Mouse (Mus musculus): ENCODE results near the gene Lypla2.
"Not testable (repeated sequence)": the region's sequence is repeated elsewhere in the genome, so short reads cannot be mapped to it uniquely, and the experiment has no call there.

Lypla2 gene

DNA sequence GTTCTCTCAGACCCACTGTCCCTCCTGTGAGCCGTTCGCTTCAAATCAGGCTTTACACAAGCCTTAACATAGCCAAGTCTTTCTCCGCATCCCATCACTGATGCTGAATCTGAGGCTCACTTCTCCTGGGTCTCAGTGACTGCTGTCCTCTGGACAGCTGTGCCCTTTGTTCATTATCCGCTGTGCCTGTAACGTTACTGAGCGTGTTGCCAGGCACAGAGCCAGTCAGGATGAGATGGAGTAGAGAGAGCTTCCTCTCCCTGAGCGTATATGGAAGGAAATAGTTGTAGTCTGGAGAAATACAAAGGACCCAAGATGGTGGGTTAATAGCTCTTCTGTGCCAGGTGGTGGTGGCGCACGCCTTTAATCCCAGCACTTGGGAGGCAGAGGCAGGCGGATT is 23.0 kb downstream of the Lypla2 start:
- no peak for DNase-seq (ENCODE audit: low spot score)

DNA sequence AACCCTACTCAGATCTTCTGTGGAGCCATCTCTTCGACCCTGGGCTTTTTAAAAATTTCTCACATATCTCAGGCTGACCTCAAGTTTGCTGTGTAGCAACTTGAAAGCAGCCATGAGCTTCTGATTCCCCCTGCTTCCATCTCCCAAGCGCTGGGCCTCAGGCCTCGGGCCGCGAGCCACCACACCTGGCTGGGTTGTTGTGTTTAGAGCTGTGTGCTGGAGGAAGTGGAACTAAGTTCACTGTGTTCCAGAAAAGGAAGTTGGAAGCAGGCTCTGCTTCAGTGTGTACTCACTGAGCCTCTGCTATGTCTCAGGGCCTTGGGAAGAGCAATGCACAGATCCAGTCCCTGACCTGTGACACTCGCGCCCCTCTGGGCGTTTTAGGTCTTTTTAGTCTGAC is 24.3 kb downstream of the Lypla2 start:
- no peak for DNase-seq (ENCODE audit: low spot score)

DNA sequence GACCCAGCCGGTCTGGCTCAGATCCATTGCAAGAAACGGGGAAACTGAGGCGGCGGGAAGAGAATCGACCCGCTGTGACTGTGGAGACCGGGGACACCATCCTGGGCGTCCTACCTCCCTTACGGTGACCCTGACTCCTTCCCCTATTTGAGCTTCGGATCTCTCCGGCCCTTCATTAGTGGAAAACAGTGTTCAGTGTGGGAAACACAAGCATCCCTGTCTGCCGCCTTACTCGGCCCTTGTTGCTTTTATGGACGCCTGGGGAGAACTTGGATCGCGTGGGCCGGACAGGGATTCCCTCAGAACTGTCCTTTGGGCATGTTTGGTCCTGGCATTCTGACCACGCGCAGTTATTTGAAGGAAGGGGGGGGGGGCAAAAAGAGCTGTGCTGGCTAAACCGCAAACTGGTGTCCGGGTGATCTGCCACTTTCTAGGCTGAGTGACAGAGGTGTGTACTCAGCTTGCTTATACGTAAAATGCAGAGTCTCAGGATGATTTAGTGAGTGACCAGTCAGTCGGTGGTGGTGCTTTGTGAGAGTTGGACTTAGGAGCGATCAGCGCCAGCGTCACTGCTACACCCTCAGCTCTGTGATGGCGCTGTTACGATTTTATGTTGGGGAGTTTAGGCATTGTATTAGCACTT is 25.6 kb downstream of the Lypla2 start:
- DNase-seq (ENCODE audit: low spot score) = no peak

DNA sequence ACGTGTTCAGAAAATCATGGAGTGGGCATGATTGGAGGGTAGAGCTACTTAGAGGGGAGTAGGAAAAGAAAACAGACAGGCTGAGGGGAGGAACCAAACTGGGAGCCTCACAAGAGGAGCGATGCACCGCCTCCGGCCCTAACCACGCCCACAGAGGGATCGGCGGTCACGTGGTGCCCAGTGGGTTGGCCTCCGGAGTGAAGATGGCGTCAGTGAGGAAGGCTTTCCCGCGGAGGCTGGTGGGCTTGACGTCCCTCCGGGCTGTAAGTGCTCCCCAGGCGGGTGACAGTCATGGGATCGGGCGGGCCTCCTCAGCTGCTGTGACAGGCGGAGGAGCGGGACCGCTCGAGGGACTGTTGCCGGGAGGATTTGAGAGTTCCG is 26.2 kb downstream of the Lypla2 start, which contains the start of gene Hmgcl:
Gene Hmgcl (plus strand): TSS at position 171 of the 381 bp plus-strand sequence.
- DNase-seq (ENCODE audit: low spot score) = peak; percentile 88

DNA sequence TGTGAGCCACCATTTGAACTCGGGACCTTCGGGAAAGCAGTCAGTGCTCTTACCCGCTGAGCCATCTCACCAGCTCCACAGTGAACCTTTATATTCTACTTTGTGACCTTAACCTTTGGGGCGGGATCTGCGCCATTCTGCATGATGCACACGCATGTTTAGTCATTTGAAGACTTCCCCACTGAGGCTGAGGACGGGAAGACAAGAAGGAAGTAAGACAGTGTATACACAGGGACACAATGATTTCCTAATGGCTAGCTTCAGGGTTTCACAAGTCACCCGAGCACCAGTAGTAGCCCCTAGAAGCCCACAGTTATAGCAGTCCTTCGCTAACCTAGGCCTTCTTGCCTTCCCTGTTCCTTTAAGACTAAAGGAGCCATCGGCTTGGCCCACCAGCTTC is 26.7 kb downstream of the Lypla2 start:
- no peak for DNase-seq (ENCODE audit: low spot score)

DNA sequence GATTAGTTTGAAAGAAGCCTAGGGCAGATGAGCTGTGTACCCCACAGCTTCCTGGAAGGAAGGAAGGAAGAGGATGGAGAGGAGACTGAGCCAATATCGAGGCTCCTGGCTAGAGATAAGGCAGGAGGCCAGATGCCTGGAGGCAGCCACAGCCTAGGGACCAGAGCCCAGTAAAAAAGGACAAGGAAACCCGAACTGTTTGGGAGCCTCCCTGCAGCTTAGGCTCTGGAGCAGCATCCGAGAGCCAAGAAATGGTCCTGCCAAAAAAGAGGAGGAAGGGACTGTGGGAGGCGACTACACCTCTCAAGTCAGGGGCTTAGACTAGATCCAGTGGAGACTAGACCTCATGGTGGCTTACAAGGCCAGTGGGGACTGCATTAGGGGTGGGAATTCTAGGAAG is 29.0 kb downstream of the Lypla2 start:
- DNase-seq (ENCODE audit: low spot score) = no peak

DNA sequence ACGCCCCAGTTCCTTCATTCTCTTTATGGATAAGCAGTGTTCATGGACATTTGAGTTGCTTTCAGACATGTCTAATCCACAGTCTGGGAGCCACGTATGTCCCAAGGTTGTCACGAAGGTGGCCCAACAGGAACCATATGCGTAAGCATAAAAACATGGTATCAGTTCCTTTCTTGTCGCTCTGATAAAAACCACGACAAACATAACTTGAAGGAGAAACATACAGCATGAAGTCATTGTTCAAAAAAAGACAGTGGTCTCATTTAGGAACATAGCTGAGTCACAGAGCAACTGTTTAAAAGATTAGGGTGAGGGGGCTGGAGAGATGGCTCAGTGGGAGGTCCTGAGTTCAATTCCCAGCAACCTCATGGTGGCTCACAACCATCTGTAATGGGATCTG is 30.2 kb downstream of the Lypla2 start:
- DNase-seq (ENCODE audit: low spot score) = no peak

DNA sequence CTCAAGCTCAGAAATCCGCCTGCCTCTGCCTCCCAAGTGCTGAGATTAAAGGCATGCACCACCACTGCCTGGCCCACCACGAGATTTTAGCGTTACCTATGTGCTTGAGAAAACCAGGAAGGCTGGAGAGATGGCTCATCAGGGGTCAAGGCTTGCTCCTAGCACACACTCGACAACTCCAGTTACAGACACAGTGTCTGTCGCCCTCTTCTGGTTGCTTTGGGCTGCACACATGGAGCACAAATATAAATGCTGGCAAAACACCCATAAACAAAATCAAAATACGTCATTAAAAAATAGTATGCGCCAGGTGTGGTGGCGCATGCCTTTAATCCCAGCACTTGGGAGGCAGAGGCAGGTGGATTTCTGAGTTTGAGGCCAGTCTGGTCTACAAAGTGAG is 31.4 kb downstream of the Lypla2 start:
- DNase-seq (ENCODE audit: low spot score) = not testable (repeated sequence)

DNA sequence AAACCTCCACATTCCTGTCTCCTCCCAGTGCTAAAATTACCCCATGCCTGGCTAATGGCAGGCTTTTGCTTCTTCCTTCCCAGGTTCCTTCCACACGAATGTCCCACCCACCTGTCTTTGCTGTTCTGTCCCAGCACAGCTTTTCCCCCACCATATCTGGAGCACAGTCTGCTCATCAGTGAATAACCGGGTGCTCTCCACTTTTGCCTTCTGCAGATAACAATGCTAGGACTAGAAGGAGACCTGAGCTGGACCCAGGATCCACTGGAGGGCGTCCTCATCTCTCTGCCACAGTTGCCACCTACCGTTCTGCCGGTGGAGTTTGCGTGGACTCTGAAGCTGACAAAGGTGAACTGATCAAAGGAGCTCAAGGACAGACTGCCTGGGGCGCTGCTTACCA is 33.6 kb downstream of the Lypla2 start:
- DNase-seq (ENCODE audit: low spot score) = no peak

DNA sequence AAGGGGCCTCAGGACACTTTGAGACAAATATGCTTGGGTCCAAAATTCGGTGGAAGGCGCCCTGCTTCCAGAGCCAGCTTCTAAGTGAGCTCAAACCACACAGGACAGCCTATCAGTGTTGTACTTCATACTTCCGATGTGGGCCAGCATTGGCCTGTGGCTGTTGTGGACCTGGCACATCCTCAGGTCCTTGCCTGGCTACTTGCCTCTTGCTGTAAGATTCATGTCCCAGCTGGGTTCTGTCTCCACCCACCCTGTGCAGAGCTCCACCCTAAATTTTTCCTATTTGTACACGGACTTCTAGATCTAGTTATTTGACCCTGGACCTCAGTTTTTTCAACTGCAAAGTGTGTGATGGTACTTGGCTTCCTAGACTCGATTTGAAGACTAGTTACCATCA is 36.9 kb downstream of the Lypla2 start:
- no peak for DNase-seq (ENCODE audit: low spot score)

DNA sequence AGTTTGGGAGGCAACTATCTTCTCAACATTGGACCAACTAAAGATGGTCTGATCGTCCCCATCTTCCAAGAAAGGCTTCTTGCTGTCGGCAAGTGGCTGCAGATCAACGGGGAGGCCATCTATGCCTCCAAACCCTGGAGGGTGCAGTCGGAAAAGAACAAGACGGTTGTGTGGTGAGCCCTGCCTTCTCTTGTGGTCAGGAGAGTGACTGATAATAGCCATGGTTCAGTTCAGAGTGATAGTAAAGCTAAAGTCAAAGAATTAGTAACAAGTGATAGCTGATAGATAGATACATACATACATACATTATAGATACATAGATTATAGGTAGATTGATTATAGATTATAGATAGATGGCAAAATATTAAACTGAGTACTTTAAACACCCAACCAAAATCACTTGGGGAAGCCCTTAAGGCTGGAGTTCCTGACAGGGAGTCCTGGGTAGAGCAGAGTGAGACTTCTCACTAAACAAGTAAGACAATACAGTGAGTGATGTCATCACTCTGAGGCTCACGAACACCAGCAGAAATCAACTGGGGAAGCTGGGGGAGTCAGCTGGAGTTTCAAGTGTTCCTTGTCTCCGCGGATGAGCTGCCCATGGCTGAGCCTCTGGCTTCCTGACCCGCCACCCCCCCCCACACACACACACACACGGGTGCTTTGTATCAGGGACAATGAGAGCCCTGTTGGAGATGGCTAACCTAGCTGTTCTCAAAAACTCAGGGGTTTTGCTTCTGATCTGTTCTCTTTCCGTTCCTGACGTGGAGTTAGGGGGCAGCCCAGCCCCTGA is 37.5 kb downstream of the Lypla2 start:
- DNase-seq (ENCODE audit: low spot score) = no peak

DNA sequence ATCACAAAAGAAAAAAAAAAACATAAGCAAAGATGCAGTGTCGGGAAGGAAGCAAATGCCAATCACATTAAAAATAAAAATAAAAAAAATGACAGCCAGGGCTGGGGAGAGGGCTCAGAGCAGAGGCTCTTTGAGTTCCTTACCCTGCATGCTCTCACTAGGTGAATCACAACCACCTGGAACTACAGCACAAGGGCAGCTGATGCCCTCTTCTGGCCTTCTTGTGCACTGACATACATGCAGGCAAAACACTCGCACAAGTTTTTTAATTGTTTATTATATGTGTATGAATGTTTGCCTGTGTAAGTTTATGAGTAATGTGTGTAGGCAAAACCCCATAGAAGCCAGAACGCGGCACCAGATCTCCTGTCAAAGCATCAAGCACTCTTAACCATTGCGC is 40.6 kb downstream of the Lypla2 start:
- no peak for DNase-seq (ENCODE audit: low spot score)

DNA sequence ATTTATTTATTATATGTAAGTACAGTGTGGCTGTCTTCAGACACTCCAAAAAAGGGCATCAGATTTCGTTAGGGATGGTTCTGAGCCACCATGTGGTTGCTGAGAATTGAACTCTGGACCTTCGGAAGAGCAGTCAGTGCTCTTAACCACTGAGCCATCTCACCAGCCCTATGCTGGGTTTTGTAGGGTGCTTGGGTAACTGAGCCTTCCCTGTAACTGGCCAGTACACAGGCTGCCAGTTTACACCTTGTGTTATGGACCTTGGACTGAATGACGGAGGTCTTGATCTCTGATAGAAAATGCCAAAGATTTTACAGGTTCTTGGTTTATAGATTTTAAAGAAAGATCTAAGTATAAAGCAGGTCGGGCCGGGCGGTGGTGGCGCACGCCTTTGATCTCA is 42.2 kb downstream of the Lypla2 start:
- DNase-seq (ENCODE audit: low spot score) = no peak

DNA sequence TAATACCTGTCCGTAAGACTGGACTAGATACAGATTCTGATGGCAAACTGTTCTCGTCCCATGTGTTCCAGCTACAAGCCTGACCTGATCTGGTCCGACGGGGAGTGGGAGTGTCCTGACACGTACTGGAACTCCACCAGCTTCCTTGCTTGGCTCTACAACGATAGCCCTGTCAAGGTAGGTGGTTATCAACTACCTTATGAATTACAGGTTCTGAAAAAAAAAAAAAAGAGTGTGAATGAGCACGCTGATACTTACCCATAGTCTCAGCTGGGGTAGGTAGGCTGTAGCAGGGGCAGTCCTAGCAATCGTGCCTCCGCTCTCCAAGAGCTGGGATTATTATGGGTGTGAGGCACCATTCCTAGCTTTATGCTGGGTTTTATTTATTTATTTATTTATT is 42.6 kb downstream of the Lypla2 start:
- no peak for DNase-seq (ENCODE audit: low spot score)

DNA sequence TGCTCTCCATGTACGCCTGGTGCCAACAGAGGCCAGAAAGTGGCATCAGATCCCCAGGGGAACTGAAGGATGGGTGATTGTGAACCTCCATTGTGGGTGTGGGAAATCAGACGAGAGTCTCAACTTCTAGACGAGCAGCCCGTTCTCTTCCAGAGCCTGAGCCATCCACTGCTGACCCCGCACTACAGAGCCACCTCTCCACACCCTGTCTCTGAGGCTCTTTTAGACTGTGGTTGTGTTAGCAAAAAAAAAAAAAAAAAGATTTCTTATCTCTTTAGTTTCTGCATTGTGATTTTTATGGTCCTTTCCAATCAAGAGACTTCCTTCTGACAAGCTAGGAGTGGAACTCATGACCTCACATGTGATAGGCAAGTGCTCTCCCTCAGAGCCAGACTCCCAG is 43.0 kb downstream of the Lypla2 start:
- no peak for DNase-seq (ENCODE audit: low spot score)

DNA sequence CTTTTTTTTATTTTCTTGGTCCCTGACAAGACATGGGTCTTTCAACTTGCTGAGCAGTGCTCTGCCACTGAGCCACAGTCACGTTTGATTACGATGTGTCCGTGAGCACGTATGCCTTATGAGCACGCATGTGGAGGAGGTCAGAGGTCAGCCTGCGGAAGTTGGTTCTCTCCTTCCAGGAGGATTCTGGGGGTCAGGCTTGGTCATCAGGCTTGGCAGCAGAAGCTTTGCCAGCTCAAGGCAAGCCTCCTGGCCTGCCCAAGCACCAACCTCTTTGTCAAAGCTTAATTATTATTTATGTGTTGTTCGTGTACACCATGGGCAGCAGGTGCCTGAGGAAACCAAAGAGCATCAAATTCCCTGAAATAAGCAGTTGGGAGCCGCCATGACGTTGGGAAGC is 44.0 kb downstream of the Lypla2 start:
- no peak for DNase-seq (ENCODE audit: low spot score)

DNA sequence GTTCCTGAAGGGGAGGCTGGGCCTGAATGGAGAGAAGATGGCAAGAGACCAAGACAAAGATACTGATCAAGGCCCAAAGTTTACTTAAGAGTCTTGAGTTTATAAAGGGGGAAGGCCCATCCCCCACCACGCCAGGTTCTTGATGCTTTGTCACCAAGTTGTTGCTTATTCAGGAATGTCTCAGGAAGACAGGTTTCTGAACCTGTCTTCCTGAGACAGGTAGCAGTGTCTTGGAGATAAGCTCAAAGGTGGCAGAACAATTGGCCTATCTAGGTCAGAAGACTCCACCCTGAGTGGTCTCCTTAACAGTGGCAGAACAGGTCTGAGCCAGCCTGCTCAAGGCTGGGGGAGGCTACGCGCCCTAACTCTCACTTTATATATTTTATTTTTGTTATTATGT is 45.6 kb downstream of the Lypla2 start:
- DNase-seq (ENCODE audit: low spot score) = no peak

DNA sequence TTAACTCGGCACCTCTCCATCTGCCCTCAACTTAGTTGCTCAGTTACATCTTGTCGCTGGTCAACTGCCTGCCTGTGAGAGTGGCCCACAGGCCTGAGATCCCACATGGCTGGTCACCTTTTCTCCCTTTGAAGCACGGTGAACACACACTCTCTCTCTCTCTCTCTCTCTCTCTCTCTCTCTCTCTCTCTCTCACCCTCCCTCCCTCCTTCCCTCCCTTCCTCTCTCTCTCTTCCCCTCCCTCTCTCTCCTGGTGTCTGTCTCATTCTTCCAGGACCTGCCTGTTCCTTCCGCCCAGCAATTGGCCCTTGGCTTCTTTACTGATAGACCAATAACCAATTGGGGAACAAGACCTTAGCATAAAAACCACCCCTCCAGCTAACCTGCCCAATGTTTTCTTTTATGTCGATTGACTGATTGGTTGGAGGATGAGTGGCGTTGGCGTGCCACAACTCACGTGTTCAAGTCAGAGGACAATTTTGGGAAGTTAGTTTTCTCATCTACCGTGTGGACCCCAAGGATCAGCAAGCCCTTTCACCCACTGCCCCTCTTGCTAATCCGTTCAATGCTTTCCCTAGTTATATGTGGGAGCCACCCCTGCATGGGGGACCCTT is 46.1 kb downstream of the Lypla2 start:
- DNase-seq (ENCODE audit: low spot score) = no peak

DNA sequence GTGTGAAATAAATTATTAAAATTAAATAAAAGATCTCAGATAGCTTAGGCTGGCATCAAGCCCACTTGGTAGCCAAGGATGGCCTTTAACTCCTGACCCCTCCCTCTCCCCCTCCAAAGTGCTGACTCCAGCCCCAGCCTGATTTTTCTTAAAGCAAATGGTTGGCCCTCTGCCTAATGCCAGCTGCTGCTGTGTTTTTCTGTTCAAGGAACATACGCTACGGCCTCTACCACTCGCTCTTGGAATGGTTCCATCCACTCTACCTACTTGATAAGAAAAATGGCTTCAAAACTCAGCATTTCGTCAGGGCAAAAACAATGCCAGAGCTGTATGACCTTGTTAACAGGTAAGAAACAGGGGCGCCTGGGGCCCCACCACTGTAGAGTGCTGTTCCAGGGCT is 47.1 kb downstream of the Lypla2 start:
- peak; percentile 37 for DNase-seq (ENCODE audit: low spot score)

DNA sequence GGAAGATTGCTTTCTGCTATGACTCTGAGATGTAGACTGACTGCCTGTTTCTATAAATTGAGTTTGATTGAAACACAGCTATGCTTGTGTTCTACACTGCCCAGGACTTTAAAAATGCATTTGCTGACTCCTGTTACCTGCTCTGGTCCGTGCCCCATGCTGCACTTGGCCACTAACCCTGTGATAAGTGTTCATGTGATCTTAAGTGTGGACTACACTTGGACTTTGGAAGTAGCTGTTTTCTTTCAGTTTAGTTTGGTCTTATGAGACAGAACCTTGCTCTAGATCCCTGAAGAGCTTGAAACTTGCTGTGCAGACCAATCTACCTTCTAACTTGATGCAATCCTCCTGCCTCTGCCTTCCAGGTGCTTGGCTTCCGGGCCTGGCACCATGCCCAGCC is 48.0 kb downstream of the Lypla2 start:
- DNase-seq (ENCODE audit: low spot score) = no peak

DNA sequence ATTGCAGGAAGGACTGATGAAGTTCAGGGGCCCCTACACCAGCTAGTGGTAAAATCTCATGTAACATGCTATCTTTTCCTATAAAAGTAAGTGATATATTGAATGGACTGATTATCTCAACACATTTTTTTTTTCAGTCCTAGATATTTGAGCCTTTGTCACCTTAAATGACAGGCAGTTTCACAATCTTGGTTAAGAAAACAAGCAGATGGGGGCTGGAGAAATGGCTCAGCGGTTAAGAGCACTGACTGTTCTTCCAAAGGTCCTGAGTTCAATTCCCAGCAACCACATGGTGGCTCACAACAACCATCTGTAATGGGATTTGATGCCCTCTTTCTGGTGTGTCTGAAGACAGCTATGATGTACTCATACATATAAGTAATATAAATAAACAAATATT is 50.2 kb downstream of the Lypla2 start:
- DNase-seq (ENCODE audit: low spot score) = no peak

DNA sequence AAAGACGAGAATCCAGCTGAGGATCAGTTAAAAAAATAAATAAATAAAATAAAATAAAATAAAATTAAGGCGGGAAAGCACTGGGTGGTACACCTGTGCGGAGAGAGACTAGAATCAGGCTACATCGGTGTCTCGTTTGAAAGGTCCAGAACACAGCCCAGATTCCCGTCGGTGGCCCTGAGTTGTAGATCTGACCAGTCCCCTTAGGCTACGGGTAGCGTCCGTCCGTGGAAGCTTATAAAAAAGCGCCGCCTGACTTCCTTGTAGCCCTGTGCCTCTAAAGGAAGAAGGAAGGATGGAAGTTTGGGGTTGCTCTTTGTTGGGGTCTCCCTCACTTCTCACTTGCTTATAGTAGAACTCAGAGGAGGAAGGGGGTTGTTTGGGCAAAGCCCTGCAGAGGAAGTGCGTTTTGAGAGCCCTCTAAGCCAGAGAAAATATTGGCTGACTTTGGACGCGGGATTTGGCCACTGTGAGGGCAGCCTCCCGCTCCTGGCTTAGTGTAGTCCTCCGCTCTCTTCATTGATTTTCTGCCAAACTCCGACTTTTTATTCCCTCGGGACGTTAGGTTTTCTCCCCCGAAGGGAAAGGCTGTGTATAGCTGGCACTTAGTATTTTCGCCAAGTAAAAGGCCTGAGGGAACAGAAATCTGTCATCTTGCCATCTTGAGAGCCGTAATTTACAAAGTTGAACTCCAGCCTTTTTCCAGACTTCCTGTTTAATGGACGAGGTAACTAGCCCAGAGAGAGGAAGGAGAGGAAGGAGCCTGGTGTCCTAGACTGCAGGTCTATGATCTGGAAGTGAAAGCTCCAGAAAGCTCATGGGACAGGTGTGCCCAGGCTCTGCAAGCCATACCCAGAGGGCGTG is 50.9 kb downstream of the Lypla2 start:
- no peak for DNase-seq (ENCODE audit: low spot score)
